Mouse (Mus musculus) spleen, postnatal 36 days (tissue): ENCODE data around the gene Gm8909.
"Not testable (repeated sequence)": the region's sequence is repeated elsewhere in the genome, so short reads cannot be mapped to it uniquely, and the experiment has no call there.

ENCODE experiments used
- DNase-seq, 2 experiments: peaks; one replicate each; pipeline ENCODE4 v3.0.0; 2022; ENCODE audit warnings: low spot score in 2 of 2, mixed read lengths in 1 of 2

Gm8909 gene

GRCm38 (mm10) chr17:36168039-36168652 is at the start of gene Gm8909:
TSS of gene Gm8909 (minus strand) at chr17:36168537.
- no peak for DNase-seq

GRCm38 (mm10) chr17:36215586-36215985 is 47.2 kb upstream of the Gm8909 start:
- DNase-seq: no peak

GRCm38 (mm10) chr17:36206846-36207245 is 38.5 kb upstream of the Gm8909 start:
- no peak for DNase-seq

GRCm38 (mm10) chr17:36205862-36206261 is 37.5 kb upstream of the Gm8909 start:
- no peak for DNase-seq

GRCm38 (mm10) chr17:36205456-36205855 is 37.1 kb upstream of the Gm8909 start:
- peak; percentile 41 to 42 for DNase-seq

GRCm38 (mm10) chr17:36201851-36202250 is 33.5 kb upstream of the Gm8909 start:
- no peak for DNase-seq

- peak; percentile 31 to 36 for DNase-seq
These were observed 30.0 kb upstream of the Gm8909 start for GRCm38 (mm10) chr17:36198317-36198716.

GRCm38 (mm10) chr17:36194471-36194870 is 26.1 kb upstream of the Gm8909 start:
- no peak for DNase-seq

GRCm38 (mm10) chr17:36193546-36194141 is 25.3 kb upstream of the Gm8909 start:
- peak; percentile 33 to 43 for DNase-seq

GRCm38 (mm10) chr17:36192371-36192770 is 24.0 kb upstream of the Gm8909 start:
- DNase-seq: no peak

GRCm38 (mm10) chr17:36190169-36190507 is 21.8 kb upstream of the Gm8909 start, which contains the start of gene H2-T3:
TSS of gene H2-T3 (minus strand) at chr17:36190287.
- DNase-seq: no peak

GRCm38 (mm10) chr17:36189491-36190168 is 21.3 kb upstream of the Gm8909 start:
- DNase-seq: no peak

GRCm38 (mm10) chr17:36187540-36187939 is 19.2 kb upstream of the Gm8909 start:
- DNase-seq: no peak

- no peak for DNase-seq
These were observed 13.9 kb upstream of the Gm8909 start for GRCm38 (mm10) chr17:36182212-36182611.

- DNase-seq: not testable (repeated sequence)
These were observed 11.1 kb upstream of the Gm8909 start for GRCm38 (mm10) chr17:36179446-36179845.

GRCm38 (mm10) chr17:36178938-36179337 is 10.6 kb upstream of the Gm8909 start:
- DNase-seq: peak in 1 of 2 experiments; percentile 13

- DNase-seq: not testable (repeated sequence)
These were observed 7.8 kb upstream of the Gm8909 start for GRCm38 (mm10) chr17:36176132-36176531.

GRCm38 (mm10) chr17:36170287-36170814 is 2.0 kb upstream of the Gm8909 start:
- DNase-seq: no peak

GRCm38 (mm10) chr17:36169753-36170152 is 1.4 kb upstream of the Gm8909 start:
- no peak for DNase-seq

- not testable (repeated sequence) for DNase-seq
These were observed 757 bp upstream of the Gm8909 start for GRCm38 (mm10) chr17:36169094-36169493.

- no peak for DNase-seq
These were observed 865 bp downstream of the Gm8909 start for GRCm38 (mm10) chr17:36167306-36168038.

GRCm38 (mm10) chr17:36166901-36167300 is 1.4 kb downstream of the Gm8909 start:
- not testable (repeated sequence) for DNase-seq
